24 mouse cellular contexts compared by ENCODE assay signal in genomic region chrX:167330993-167331392, GRCm38 (mm10). TPM values are rescaled to one million over a fixed set of nuclear protein-coding genes. Genes with fewer than 3 reads are reported as not detected.
DNase-seq lines count a peak whose midpoint lies in the region; ATAC-seq and TF ChIP-seq lines count a peak whose summit lies in the region.
"Had no signal": no experiment of that assay in that cellular context is flagged by ENCODE, and none has a peak within 500 bp of the region (broad histone marks: within the 10 kb centered on the region; RNA-seq: fewer than 3 reads in every experiment).

No protein-coding gene starts in this region.

- TF ChIP-seq EP300 in CH12.LX (IDR thresholded peaks at IDR 0.05; ENCODE audit: low read length), result no peak

- no peak for TF ChIP-seq RAD21 in CH12.LX (IDR thresholded peaks at IDR 0.05; ENCODE audit: low read depth, low read length)

- peaks cover 7% of the 10 kb centered on the region for H3K79me2 ChIP-seq in CH12.LX (replicated peaks; ENCODE audit: control insufficient read depth, extremely low read depth, insufficient read depth, poor library complexity, severe bottlenecking)

- H3K4me3 ChIP-seq in layer of hippocampus, adult 2 months, result no peak overlapping the region
- H3K4me3 ChIP-seq in CH12.LX (replicated peaks in 1 of 3; ENCODE audit: low read depth in 2 of 3, low read length in 2 of 3, poor library complexity in 1 of 3), result no peak overlapping the region
- no peak overlapping the region for H3K4me3 ChIP-seq in forebrain, postnatal 0 days (ENCODE audit: low read depth, low read length)
- H3K4me3 ChIP-seq: embryonic facial prominence, embryonic 10.5 days; embryonic facial prominence, embryonic 13.5 days; erythroblast, embryonic 14.5 days; forebrain, embryonic 12.5 days; forebrain, embryonic 15.5 days; gastrocnemius, adult 2 months; hindbrain, embryonic 12.5 days; hindbrain, embryonic 15.5 days; intestine, embryonic 15.5 days had no signal

- H3K9ac ChIP-seq in CH12.LX (ENCODE audit: insufficient read depth, low read depth), result peak overlapping the region; percentile 18; the same call in 1 of the 2 replicates
- H3K9ac ChIP-seq in forebrain, postnatal 0 days, result no peak overlapping the region
- H3K9ac ChIP-seq: embryonic facial prominence, embryonic 13.5 days; forebrain, embryonic 12.5 days; forebrain, embryonic 15.5 days; hindbrain, embryonic 12.5 days; hindbrain, embryonic 15.5 days; intestine, embryonic 15.5 days had no signal

- H3K4me2 ChIP-seq in CH12.LX (ENCODE audit: insufficient read depth, low read depth, poor library complexity, severe bottlenecking), result peak overlapping the region; percentile 45; the same call in 1 of the 2 replicates
- no peak overlapping the region for H3K4me2 ChIP-seq in forebrain, postnatal 0 days (ENCODE audit: low read depth)
- H3K4me2 ChIP-seq: embryonic facial prominence, embryonic 13.5 days; forebrain, embryonic 12.5 days; forebrain, embryonic 15.5 days; heart, embryonic 11.5 days; hindbrain, embryonic 12.5 days; hindbrain, embryonic 15.5 days; intestine, embryonic 15.5 days had no signal

- H3K4me1 ChIP-seq in CH12.LX (ENCODE audit: control insufficient read depth in 1 of 2, insufficient read depth in 2 of 2), result peaks cover 0 to 33% of the 10 kb centered on the region in 2 experiments; a peak in 2 of 4 replicates
- H3K4me1 ChIP-seq in forebrain, postnatal 0 days (ENCODE audit: insufficient read depth), result no peaks in the 10 kb centered on the region
- H3K4me1 ChIP-seq: embryonic facial prominence, embryonic 10.5 days; embryonic facial prominence, embryonic 13.5 days; forebrain, embryonic 12.5 days; forebrain, embryonic 15.5 days; hindbrain, embryonic 12.5 days; hindbrain, embryonic 15.5 days; intestine, embryonic 15.5 days had no signal

- no peak for TF ChIP-seq POLR2A in CH12.LX (IDR thresholded peaks at IDR 0.05; ENCODE audit: low read depth, low read length)

- dilution Hi-C loops in CH12.LX (cut with MboI; ENCODE audit: extremely low pct_ligation_motif_present, extremely low pct_unique_long_range_greater_than_20kb, low sequenced_read_pairs), result no loop called here

- H3K36me3 ChIP-seq in CH12.LX (replicated peaks in 1 of 2; ENCODE audit: control insufficient read depth in 1 of 2, insufficient read depth in 1 of 2, low read length in 1 of 2), result no peaks in the 10 kb centered on the region
- no peaks in the 10 kb centered on the region for H3K36me3 ChIP-seq in forebrain, postnatal 0 days (ENCODE audit: insufficient read depth)
- H3K36me3 ChIP-seq: embryonic facial prominence, embryonic 10.5 days; embryonic facial prominence, embryonic 13.5 days; forebrain, embryonic 12.5 days; forebrain, embryonic 15.5 days; hindbrain, embryonic 12.5 days; hindbrain, embryonic 15.5 days; intestine, embryonic 15.5 days had no signal

- peak; percentile 44 for ATAC-seq in inflammation-experienced regulatory T-cells, adult 6 months
- ATAC-seq in forebrain, postnatal 0 days, result no peak
- ATAC-seq: forebrain, embryonic 15.5 days; intestine, embryonic 15.5 days had no signal

- H3K27ac ChIP-seq in layer of hippocampus, adult 2 months, result peak overlapping the region; percentile 51; the same call in 1 of the 2 replicates
- peak overlapping the region; percentile 53 for H3K27ac ChIP-seq in CH12.LX (ENCODE audit: insufficient read depth, low read depth)
- H3K27ac ChIP-seq in forebrain, postnatal 0 days (ENCODE audit: low read depth, low read length), result no peak overlapping the region
- H3K27ac ChIP-seq: embryonic facial prominence, embryonic 10.5 days; embryonic facial prominence, embryonic 13.5 days; forebrain, embryonic 12.5 days; forebrain, embryonic 15.5 days; hindbrain, embryonic 12.5 days; hindbrain, embryonic 15.5 days; intestine, embryonic 15.5 days had no signal

- WGBS in forebrain, postnatal 0 days, result 72% methylated on average over 4 of the region's 4 CpGs

- DNase-seq in layer of hippocampus, adult 2 months (ENCODE audit: low spot score in 2 of 2), result no peak
- DNase-seq in layer of hippocampus, adult 9-11 months, result no peak
- DNase-seq in CH12.LX (ENCODE audit: extremely low read depth), result no peak
- no peak for DNase-seq in forebrain, postnatal 0 days
- DNase-seq in lung, postnatal 36 days, result no peak
- DNase-seq: adrenal gland, postnatal 10 days; cerebellum, adult 11-12 months; cerebellum, adult 8-10 months; cerebellum, postnatal 10 days; cerebellum, postnatal 36 days; embryo, embryonic 11 days; gastrocnemius, adult 2 months; gastrocnemius, postnatal 14 days; heart, adult 11 months had no signal

- in situ Hi-C loops in CH12.LX (cut with MboI; ENCODE audit: low pct_ligation_motif_present, low pct_unique_long_range_greater_than_20kb, low sequenced_read_pairs), result no loop called here

- no peaks in the 10 kb centered on the region for H3K27me3 ChIP-seq in CH12.LX (replicated peaks)
- no peaks in the 10 kb centered on the region for H3K27me3 ChIP-seq in forebrain, postnatal 0 days (ENCODE audit: insufficient read depth, low read length)
- H3K27me3 ChIP-seq: forebrain, embryonic 15.5 days; intestine, embryonic 15.5 days had no signal

- TF ChIP-seq CTCF in layer of hippocampus, adult 2 months (conservative IDR thresholded peaks at IDR 0.05), result no peak
- TF ChIP-seq CTCF in CH12.LX (conservative IDR thresholded peaks at IDR 0.05 in 1 of 2, IDR thresholded peaks at IDR 0.05 in 1 of 2; ENCODE audit: low read depth in 2 of 2, low read length in 2 of 2), result no peak
- no peak for TF ChIP-seq CTCF in forebrain, postnatal 0 days (IDR thresholded peaks at IDR 0.05; ENCODE audit: low read depth)

- H3K9me3 ChIP-seq in CH12.LX (replicated peaks; ENCODE audit: low read length), result no peaks in the 10 kb centered on the region
- no peaks in the 10 kb centered on the region for H3K9me3 ChIP-seq in forebrain, postnatal 0 days (ENCODE audit: low read length)
- H3K9me3 ChIP-seq: embryonic facial prominence, embryonic 10.5 days; embryonic facial prominence, embryonic 13.5 days; forebrain, embryonic 12.5 days; forebrain, embryonic 15.5 days; hindbrain, embryonic 12.5 days; hindbrain, embryonic 15.5 days; intestine, embryonic 15.5 days had no signal

TF ChIP-seq in CH12.LX, 34 proteins besides CTCF, POLR2A, EP300 and RAD21:
- TF ChIP-seq TBP (conservative IDR thresholded peaks at IDR 0.05; ENCODE audit: low read depth, low read length) (no peak), ZMIZ1 (IDR thresholded peaks at IDR 0.05; ENCODE audit: low read depth, low read length) (no peak), IRF4 (IDR thresholded peaks at IDR 0.05; ENCODE audit: low read depth, low read length) (no peak), HCFC1 (IDR thresholded peaks at IDR 0.05; ENCODE audit: low read depth, low read length) (no peak), JUND (conservative IDR thresholded peaks at IDR 0.05; ENCODE audit: low read depth, low read length) (no peak), POLR2AphosphoS2 (IDR thresholded peaks at IDR 0.05; ENCODE audit: low read depth, low read length) (no peak), TCF12 (IDR thresholded peaks at IDR 0.05; ENCODE audit: low read depth, low read length) (no peak), JUN (IDR thresholded peaks at IDR 0.05; ENCODE audit: insufficient read depth, low read depth, low read length) (no peak), SMC3 (IDR thresholded peaks at IDR 0.05; ENCODE audit: low read depth, low read length) (no peak), ZKSCAN1 (IDR thresholded peaks at IDR 0.05; ENCODE audit: borderline replicate concordance, low read depth, low read length) (no peak), MAFK (IDR thresholded peaks at IDR 0.05; ENCODE audit: insufficient replicate concordance, low read length) (no peak), MXI1 (IDR thresholded peaks at IDR 0.05; ENCODE audit: low read depth, low read length) (no peak), CHD2 (IDR thresholded peaks at IDR 0.05; ENCODE audit: low read length) (no peak), E2F4 (IDR thresholded peaks at IDR 0.05; ENCODE audit: insufficient replicate concordance, low read depth, low read length) (no peak), SIN3A (IDR thresholded peaks at IDR 0.05; ENCODE audit: low read length) (no peak), KAT2A (IDR thresholded peaks at IDR 0.05; ENCODE audit: insufficient replicate concordance, low read length) (no peak), MEF2A (IDR thresholded peaks at IDR 0.05; ENCODE audit: borderline replicate concordance, low read depth, low read length) (no peak), RCOR1 (conservative IDR thresholded peaks at IDR 0.05; ENCODE audit: low read depth, low read length) (no peak)
TF ChIP-seq in CH12.LX: peak in this region for 0.

RNA-seq across cellular contexts. Expression of gene Tlr7, which starts 0.6 kb away (rescaled TPM):
- 1 to 10 TPM; 2.5 to 2.7 TPM for total RNA-seq in layer of hippocampus, adult 2 months (2021)
- total RNA-seq in CH12.LX (2012; rRNA removed) (10.2 and 12.6 TPM in 2 replicates), CH12.LX (2014; rRNA removed) (27.9 and 28.5 TPM in 2 replicates)
- polyA plus RNA-seq in CH12.LX (2012; ENCODE audit: insufficient read length, low read depth), result 30.8 and 34.2 TPM in 2 replicates
- 1 to 10 TPM; 1.6 to 7.8 (median 4.4) TPM for polyA plus RNA-seq in inflammation-experienced regulatory T-cells, adult 6 months (2017; shearing (Covaris generic))
- 1.2 and 1.9 TPM in 2 replicates for total RNA-seq in forebrain, postnatal 0 days (2014; rRNA removed)
- polyA plus RNA-seq in forebrain, postnatal 0 days (2015; fragmentation: Nextera tagmentation; extraction: Ambion mirVana), result 1.2 TPM in 2 replicates
- polyA plus RNA-seq: erythroblast, embryonic 14.5 days had no signal

RNA-seq across cellular contexts. Expression of gene Prps2, which starts 51.6 kb away (rescaled TPM):
- total RNA-seq in layer of hippocampus, adult 2 months (2021), result 10 to 100 TPM; 22.4 to 24.7 TPM
- total RNA-seq in CH12.LX (2012; rRNA removed) (43.9 and 44.5 TPM in 2 replicates), CH12.LX (2014; rRNA removed) (73.1 and 74.8 TPM in 2 replicates)
- 74.3 and 77.5 TPM in 2 replicates for polyA plus RNA-seq in CH12.LX (2012; ENCODE audit: insufficient read length, low read depth)
- 10 to 100 TPM; 59.6 to 81.4 (median 77.9) TPM for polyA plus RNA-seq in inflammation-experienced regulatory T-cells, adult 6 months (2017; shearing (Covaris generic))
- 11.5 and 13.5 TPM in 2 replicates for total RNA-seq in forebrain, postnatal 0 days (2014; rRNA removed)
- 8.6 and 11.7 TPM in 2 replicates for polyA plus RNA-seq in forebrain, postnatal 0 days (2015; fragmentation: Nextera tagmentation; extraction: Ambion mirVana)
